Mouse (Mus musculus) embryonic facial prominence, embryonic 12.5 days (tissue): ENCODE measurements around the gene G6pc3. TPM values are rescaled to one million over a fixed set of nuclear protein-coding genes. Genes with fewer than 3 reads are reported as not detected.
A peak's percentile ranks its signal among the peaks of the same experiment; 100 is the strongest.

Experiments
- ATAC-seq: fragments of 200-750 bp; cut with Nextera tagmentation; 2 replicates; pipeline ENCODE4 v1.8.0; 2017; ENCODE audit not compliant: insufficient number of reproducible peaks, insufficient read depth, low FRiP score, low TSS enrichment
- H3K27ac ChIP-seq: fragments of 300-500 bp; sonication (generic); 2 replicates; pipeline ENCODE4 v1.5.1; 2016; ENCODE audit warnings: mild to moderate bottlenecking
- H3K27me3 ChIP-seq: fragments of 300-500 bp; sonication (generic); 2 replicates; pipeline ENCODE4 v1.6.1; 2016; ENCODE audit warnings: mild to moderate bottlenecking, moderate library complexity
- H3K36me3 ChIP-seq: fragments of 300-500 bp; sonication (generic); 2 replicates; pipeline ENCODE4 v1.6.1; 2016; ENCODE audit warnings: mild to moderate bottlenecking
- H3K4me1 ChIP-seq: fragments of 300-500 bp; sonication (generic); 2 replicates; pipeline ENCODE4 v1.6.1; 2016
- H3K4me2 ChIP-seq: fragments of 300-500 bp; sonication (generic); replicated peaks from 2 replicates; pipeline ENCODE4 v1.6.1; 2016; ENCODE audit warnings: mild to moderate bottlenecking, moderate library complexity
- H3K4me3 ChIP-seq: fragments of 300-500 bp; sonication (generic); 2 replicates; pipeline ENCODE4 v1.5.1; 2016; ENCODE audit warnings: mild to moderate bottlenecking
- H3K9ac ChIP-seq: fragments of 300-500 bp; sonication (generic); 2 replicates; pipeline ENCODE4 v1.6.1; 2016; ENCODE audit warnings: mild to moderate bottlenecking, moderate library complexity
- H3K9me3 ChIP-seq: fragments of 300-500 bp; sonication (generic); 2 replicates; pipeline ENCODE4 v1.6.1; 2016; ENCODE audit warnings: mild to moderate bottlenecking, moderate library complexity
- WGBS: fragments of 180-500 bp; shearing (Covaris S2); methylation state at CpG from one replicate; pipeline ENCODE4 v1.1.7; 2016; 5-methylcytosine and 5-hydroxymethylcytosine counted together
- polyA plus RNA-seq: library from polyadenylated mRNA; unstranded; fragments of >200 nt; fragmentation: Nextera tagmentation; extraction: Ambion mirVana; gene quantifications from 2 replicates; pipeline ENCODE4 v1.2.1, GENCODE M21; 2016

G6pc3 gene
- polyA plus RNA-seq, 1 experiment from 2014 or later = 30.3 TPM

- Histone ChIP-seq H3K27me3 (no peaks in the 10 kb centered on the region), H3K9ac (peak overlapping the region; percentile 19; the same call in 1 of the 2 replicates), H3K4me2 (peak overlapping the region; percentile 84), H3K4me3 (peak overlapping the region; percentile 59; the same call in 1 of the 2 replicates), H3K4me1 (peaks cover 13% of the 10 kb centered on the region), H3K9me3 (no peaks in the 10 kb centered on the region), H3K27ac (no peak overlapping the region), H3K36me3 (peaks cover 36% of the 10 kb centered on the region)
- no peak for ATAC-seq
- 41% methylated on average over 4 of the region's 4 CpGs for WGBS
Observed at GRCm38 (mm10) chr11:102190848-102191247, 1.4 kb downstream of the G6pc3 start.

GRCm38 (mm10) chr11:102193657-102194440, 4.4 kb downstream of the G6pc3 start:
- Histone ChIP-seq H3K4me1 (peaks cover 12% of the 10 kb centered on the region), H3K36me3 (peaks cover 63% of the 10 kb centered on the region), H3K9ac (no peak overlapping the region), H3K4me2 (no peak overlapping the region), H3K9me3 (no peaks in the 10 kb centered on the region), H3K27ac (no peak overlapping the region), H3K4me3 (no peak overlapping the region), H3K27me3 (no peaks in the 10 kb centered on the region)
- WGBS = 85% methylated on average over 9 of the region's 9 CpGs
- no peak for ATAC-seq

DNA sequence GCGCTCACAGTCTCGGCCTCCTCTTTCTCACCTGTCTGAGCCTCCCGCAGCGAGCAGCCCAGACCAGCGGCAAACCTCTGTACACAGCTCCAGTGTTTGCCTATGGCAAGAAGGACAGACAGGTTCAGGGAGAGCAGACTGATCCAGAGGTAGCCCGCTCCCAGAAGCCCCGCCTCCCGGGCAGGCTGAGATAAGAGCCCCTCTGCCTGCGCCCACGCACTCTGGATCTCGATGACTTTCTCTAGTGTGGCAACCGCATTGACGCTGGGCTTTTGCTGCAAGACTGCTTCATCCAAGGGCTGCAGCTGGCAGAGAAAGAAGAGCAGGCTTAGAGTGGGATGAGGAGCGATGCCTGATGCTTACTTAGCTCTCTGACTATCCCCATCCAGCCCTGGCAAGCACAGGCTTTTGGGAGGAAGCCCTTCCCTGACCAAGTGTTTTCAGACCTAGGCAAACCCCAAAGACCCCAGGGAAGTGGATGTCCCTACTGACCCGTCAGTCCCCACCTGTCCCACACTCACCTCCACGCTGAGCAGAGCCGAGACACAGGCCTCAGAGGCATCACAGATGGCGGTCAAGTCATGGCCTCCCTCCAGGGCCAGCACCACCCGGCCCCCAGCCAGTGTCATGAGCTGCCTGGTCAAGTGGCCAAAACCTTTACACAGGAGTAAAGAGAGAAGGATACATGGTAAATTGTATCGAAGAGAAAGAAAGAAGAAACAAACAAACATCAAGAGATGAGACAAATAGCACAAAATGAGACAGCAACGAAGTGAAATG, 6.8 kb downstream of the G6pc3 start:
- no peak overlapping the region for H3K4me2 ChIP-seq
- ATAC-seq = no peak
- H3K4me1 ChIP-seq = peaks cover 2% of the 10 kb centered on the region
- no peak overlapping the region; the same call in 1 of the 2 replicates for H3K9ac ChIP-seq
- peaks cover 87% of the 10 kb centered on the region for H3K36me3 ChIP-seq
- 86% methylated on average over 21 of the region's 21 CpGs for WGBS
- H3K27ac ChIP-seq = no peak overlapping the region
- H3K9me3 ChIP-seq = no peaks in the 10 kb centered on the region
- H3K27me3 ChIP-seq = no peaks in the 10 kb centered on the region
- H3K4me3 ChIP-seq = no peak overlapping the region

- H3K9ac ChIP-seq = no peak overlapping the region
- no peak overlapping the region for H3K4me3 ChIP-seq
- WGBS = 68% methylated on average over 6 of the region's 6 CpGs
- H3K36me3 ChIP-seq = peaks cover 93% of the 10 kb centered on the region
- no peaks in the 10 kb centered on the region for H3K27me3 ChIP-seq
- no peak overlapping the region for H3K4me2 ChIP-seq
- no peaks in the 10 kb centered on the region for H3K4me1 ChIP-seq
- H3K27ac ChIP-seq = no peak overlapping the region
- ATAC-seq = no peak
- H3K9me3 ChIP-seq = no peaks in the 10 kb centered on the region
Observed at GRCm38 (mm10) chr11:102198245-102198644, 8.8 kb downstream of the G6pc3 start.

DNA sequence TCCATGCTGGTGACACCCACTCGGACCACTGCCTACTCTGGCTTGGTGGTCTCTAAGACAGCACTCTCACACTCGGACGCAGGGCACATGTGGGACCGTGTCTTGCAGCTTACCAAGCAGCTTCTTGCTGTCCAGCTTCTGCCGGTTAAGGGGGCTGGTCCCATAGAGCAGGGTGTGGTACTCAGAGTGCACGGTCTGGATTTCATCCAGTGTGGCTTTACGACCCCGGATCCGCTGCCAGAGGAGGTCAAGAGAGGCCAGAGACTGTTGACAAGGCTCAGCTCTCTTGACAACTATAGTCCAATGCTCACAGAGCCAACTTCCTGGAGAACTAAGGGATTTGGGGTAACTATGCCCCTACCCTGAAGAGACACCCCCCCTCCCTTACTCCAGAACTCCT, 10.4 kb downstream of the G6pc3 start:
- Histone ChIP-seq H3K9me3 (no peaks in the 10 kb centered on the region), H3K27me3 (no peaks in the 10 kb centered on the region), H3K36me3 (peaks cover 94% of the 10 kb centered on the region), H3K4me2 (no peak overlapping the region), H3K4me3 (no peak overlapping the region), H3K4me1 (no peaks in the 10 kb centered on the region), H3K27ac (no peak overlapping the region), H3K9ac (no peak overlapping the region)
- ATAC-seq = no peak
- WGBS = 72% methylated on average over 9 of the region's 9 CpGs

DNA sequence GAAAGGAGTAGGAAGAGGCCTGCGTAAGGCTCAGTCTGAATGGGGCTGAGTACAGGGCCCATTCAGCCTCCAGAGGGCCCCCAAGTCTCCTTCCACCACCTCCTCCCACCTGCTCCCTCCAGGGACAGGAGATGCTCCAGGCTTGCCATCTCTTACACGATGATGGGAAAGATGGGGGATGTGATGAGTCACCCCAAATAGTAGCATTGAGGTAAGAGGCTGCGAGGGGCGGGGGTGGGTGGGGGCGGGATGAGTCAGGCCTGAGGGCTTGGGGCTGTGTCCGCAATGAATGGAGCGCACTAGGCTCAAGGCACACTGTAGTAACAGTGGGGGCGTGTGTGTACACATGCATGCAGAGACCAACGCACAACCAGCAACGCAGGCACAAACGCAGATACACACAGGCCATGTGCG, 12.0 kb downstream of the G6pc3 start:
- ATAC-seq = no peak
- Histone ChIP-seq H3K9ac (no peak overlapping the region), H3K27ac (no peak overlapping the region), H3K4me2 (no peak overlapping the region), H3K27me3 (no peaks in the 10 kb centered on the region), H3K4me3 (no peak overlapping the region), H3K4me1 (peaks cover under 1% of the 10 kb centered on the region; the same call in 1 of the 2 replicates), H3K9me3 (no peaks in the 10 kb centered on the region), H3K36me3 (peaks cover 93% of the 10 kb centered on the region)
- WGBS = 69% methylated on average over 12 of the region's 12 CpGs

DNA sequence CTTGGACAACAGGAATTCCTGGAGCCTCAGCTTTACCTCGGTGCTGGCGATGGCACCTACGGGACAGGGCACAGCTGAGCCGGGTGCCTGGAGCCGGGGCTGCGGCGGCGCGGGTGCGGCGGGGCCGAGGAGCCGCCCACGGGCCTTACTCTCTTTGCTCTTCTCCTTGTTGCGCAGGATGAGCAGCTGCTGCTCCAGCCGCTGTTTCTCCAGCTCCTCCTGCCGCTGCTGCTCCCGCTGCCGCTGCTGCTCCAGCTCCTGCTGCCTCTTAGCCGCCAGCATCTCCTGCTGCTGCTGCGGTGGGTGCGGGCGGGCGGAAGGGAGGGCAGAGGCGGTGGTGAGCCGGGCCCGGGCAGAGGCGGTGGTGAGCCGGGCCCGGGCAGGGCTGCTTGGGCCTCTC, 17.1 kb downstream of the G6pc3 start:
- ATAC-seq = no peak
- Histone ChIP-seq H3K36me3 (peaks cover 51% of the 10 kb centered on the region), H3K27me3 (no peaks in the 10 kb centered on the region), H3K27ac (peak overlapping the region; percentile 63; the same call in 1 of the 2 replicates), H3K4me1 (peaks cover 36% of the 10 kb centered on the region), H3K9me3 (no peaks in the 10 kb centered on the region), H3K4me3 (no peak overlapping the region), H3K4me2 (no peak overlapping the region), H3K9ac (no peak overlapping the region)
- WGBS = 71% methylated on average over 29 of the region's 30 CpGs

DNA sequence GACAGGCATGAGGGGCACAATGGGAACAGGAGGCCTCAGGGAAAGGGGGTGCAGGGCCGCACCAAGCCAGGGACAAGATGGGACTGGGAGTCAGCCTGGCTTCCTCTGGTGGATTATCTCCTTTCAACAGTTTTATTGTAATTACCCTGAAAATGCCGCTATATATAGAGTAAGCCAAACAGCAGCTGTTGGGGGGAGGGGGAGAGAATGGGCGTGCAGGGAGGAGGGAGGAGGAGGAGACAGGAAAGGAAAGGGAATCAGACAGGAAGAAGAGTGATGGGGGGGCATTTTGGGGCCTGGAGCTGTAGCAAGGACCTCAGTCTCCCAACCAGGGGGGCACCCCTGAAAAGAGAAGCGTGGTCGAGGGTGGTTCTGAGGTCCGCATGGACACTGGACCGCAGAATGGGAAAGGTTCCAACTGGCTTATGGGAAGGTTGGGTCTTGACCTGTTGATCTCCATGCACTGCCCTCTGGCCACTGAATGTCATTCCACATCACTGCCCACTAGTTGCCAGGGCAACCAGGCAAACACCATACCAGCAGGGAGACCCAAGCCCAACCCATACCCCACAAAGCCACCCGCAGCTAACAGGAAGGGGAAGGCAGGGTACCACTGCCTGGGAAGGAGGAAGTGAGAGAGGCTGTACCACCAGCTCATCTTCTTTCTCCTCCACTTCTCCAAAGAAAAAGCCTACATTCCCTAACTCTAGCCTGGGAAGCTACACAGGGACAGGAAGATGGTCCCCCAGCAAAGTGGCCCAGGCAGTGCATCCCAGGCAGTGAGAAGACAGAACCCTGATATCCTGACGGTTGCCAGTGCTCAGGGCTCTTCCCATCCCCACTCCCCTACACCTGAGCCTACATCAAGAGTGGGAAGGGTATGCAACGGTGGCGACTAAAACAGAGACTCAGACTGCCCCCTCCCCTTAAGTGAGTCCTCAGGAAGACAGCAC, 18.7 kb downstream of the G6pc3 start:
- no peak overlapping the region for H3K4me3 ChIP-seq
- H3K9ac ChIP-seq = peak overlapping the region; percentile 7; the same call in 1 of the 2 replicates
- H3K27me3 ChIP-seq = no peaks in the 10 kb centered on the region
- no peak for ATAC-seq
- H3K4me1 ChIP-seq = peaks cover 44% of the 10 kb centered on the region
- peak overlapping the region; percentile 67 for H3K27ac ChIP-seq
- H3K9me3 ChIP-seq = no peaks in the 10 kb centered on the region
- H3K36me3 ChIP-seq = peaks cover 36% of the 10 kb centered on the region
- H3K4me2 ChIP-seq = peak overlapping the region; percentile 15
- 35% methylated on average over 11 of the region's 11 CpGs for WGBS

- Histone ChIP-seq H3K27me3 (no peaks in the 10 kb centered on the region), H3K9ac (no peak overlapping the region; the same call in 1 of the 2 replicates), H3K27ac (peak overlapping the region; percentile 60), H3K4me1 (peaks cover 50% of the 10 kb centered on the region), H3K36me3 (peaks cover 30% of the 10 kb centered on the region), H3K9me3 (no peaks in the 10 kb centered on the region), H3K4me3 (no peak overlapping the region), H3K4me2 (no peak overlapping the region)
- peak; percentile 38; the same call in 1 of the 2 replicates for ATAC-seq
- 0% methylated on average over 1 of the region's 4 CpGs for WGBS
Observed at GRCm38 (mm10) chr11:102208846-102209245, 19.4 kb downstream of the G6pc3 start.

DNA sequence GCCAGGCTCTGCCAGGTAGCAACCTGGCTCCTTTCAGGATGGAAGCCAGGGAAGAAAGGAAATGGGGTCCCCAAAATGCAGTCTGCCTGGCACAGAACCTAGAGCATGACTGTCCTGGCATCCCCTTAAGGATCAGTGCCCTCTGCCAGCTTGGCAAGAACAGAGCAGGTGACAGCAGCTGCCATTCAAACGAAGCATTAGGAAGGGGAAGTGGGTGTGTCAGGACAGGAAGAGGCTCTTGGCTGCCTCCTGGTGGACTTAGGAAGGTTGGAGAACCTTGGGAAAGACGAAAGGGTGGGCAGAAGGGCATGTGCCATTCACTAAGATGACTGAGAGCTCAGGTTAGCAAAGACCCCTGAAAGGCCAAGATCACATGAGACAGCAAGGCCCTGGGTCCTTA, 20.3 kb downstream of the G6pc3 start:
- 29% methylated on average over 2 of the region's 2 CpGs for WGBS
- H3K9me3 ChIP-seq = no peaks in the 10 kb centered on the region

GRCm38 (mm10) chr11:102210185-102210584, 20.8 kb downstream of the G6pc3 start:
- Histone ChIP-seq H3K4me1 (peaks cover 63% of the 10 kb centered on the region), H3K27me3 (no peaks in the 10 kb centered on the region), H3K4me3 (no peak overlapping the region), H3K4me2 (no peak overlapping the region), H3K9me3 (no peaks in the 10 kb centered on the region), H3K27ac (no peak overlapping the region), H3K9ac (no peak overlapping the region), H3K36me3 (peaks cover 17% of the 10 kb centered on the region)
- no peak for ATAC-seq
- 84% methylated on average over 3 of the region's 3 CpGs for WGBS

More for the DNA sequence above, 20.3 kb downstream of the G6pc3 start:
- Histone ChIP-seq H3K36me3 (peaks cover 21% of the 10 kb centered on the region), H3K27me3 (no peaks in the 10 kb centered on the region), H3K4me1 (peaks cover 59% of the 10 kb centered on the region), H3K4me2 (no peak overlapping the region), H3K9ac (no peak overlapping the region), H3K4me3 (no peak overlapping the region), H3K27ac (peak overlapping the region; percentile 54; the same call in 1 of the 2 replicates)
- ATAC-seq = no peak
